In the genomic region with DNA sequence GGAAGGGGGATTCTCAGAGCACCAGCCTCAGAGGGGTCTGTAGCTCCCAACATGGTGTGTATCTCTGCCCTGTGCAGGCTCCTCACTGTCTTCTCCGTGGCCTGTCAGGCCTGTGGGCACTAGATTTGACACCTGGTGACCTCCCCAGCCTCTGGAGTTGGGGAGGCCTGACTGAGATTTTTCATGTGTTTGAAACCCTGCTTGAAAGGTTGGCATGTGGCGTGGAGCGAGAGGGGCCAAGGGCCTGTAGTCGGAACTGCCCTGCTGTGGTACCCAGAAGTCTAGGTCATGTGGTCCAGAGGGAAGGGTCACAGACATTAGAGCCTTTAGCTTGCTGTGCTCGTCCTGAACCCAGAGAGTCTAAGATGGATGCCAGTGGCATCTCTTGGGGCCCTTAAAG, we compare ENCODE assay signal across 32 mouse cellular contexts.
"Had no signal": no experiment of that assay in that cellular context is flagged by ENCODE, and none has a peak within 500 bp of the region (broad histone marks: within the 10 kb centered on the region; RNA-seq: fewer than 3 reads in every experiment).

No protein-coding gene starts in this region.

- H3K27ac ChIP-seq: limb, embryonic 10.5 days; limb, embryonic 12.5 days; limb, embryonic 13.5 days; liver, embryonic 12.5 days; liver, embryonic 13.5 days; liver, embryonic 14.5 days; liver, embryonic 15.5 days; lung, embryonic 15.5 days; macrophage; midbrain, embryonic 10.5 days; midbrain, embryonic 12.5 days; midbrain, embryonic 13.5 days; midbrain, embryonic 15.5 days; neural tube, embryonic 12.5 days had no signal

- H3K4me3 ChIP-seq: limb, embryonic 10.5 days; limb, embryonic 12.5 days; limb, embryonic 13.5 days; limb, embryonic 15.5 days; liver, embryonic 12.5 days; liver, embryonic 13.5 days; liver, embryonic 15.5 days; lung, embryonic 15.5 days; megakaryocyte, embryonic 14.5 days; midbrain, embryonic 10.5 days; midbrain, embryonic 12.5 days; midbrain, embryonic 13.5 days; midbrain, embryonic 15.5 days; myocyte; neural tube, embryonic 12.5 days had no signal

- DNase-seq: left cerebral cortex, postnatal 4 days; liver; liver, embryonic 13.5 days; liver, postnatal 0 days; lung, adult 18-20 months; lung, adult 2 months; lung, embryonic 14.5 days; lung, postnatal 10 days; lung, postnatal 14 days; lung, postnatal 36 days; lung, postnatal 4 days; midbrain, embryonic 14.5 days had no signal

- ATAC-seq: liver, embryonic 12.5 days; liver, postnatal 0 days; lung, postnatal 0 days; midbrain, embryonic 13.5 days; midbrain, embryonic 15.5 days; midbrain, embryonic 16.5 days had no signal

- H3K36me3 ChIP-seq: midbrain, embryonic 13.5 days; midbrain, embryonic 15.5 days had no signal

- H3K27me3 ChIP-seq: limb, embryonic 12.5 days; limb, embryonic 13.5 days; limb, embryonic 15.5 days; liver, embryonic 12.5 days; liver, embryonic 13.5 days; liver, embryonic 15.5 days; lung, embryonic 15.5 days; midbrain, embryonic 12.5 days; midbrain, embryonic 13.5 days; midbrain, embryonic 15.5 days; neural tube, embryonic 12.5 days had no signal

- H3K9ac ChIP-seq: limb, embryonic 12.5 days; limb, embryonic 13.5 days; limb, embryonic 15.5 days; liver, embryonic 12.5 days; liver, embryonic 13.5 days; liver, embryonic 14.5 days; liver, embryonic 15.5 days; liver, postnatal 0 days; lung, embryonic 14.5 days; lung, embryonic 15.5 days; midbrain, embryonic 12.5 days; midbrain, embryonic 13.5 days; midbrain, embryonic 15.5 days; neural tube, embryonic 12.5 days had no signal

- H3K4me2 ChIP-seq: limb, embryonic 12.5 days; limb, embryonic 13.5 days; limb, embryonic 15.5 days; liver, embryonic 11.5 days; liver, embryonic 12.5 days; liver, embryonic 13.5 days; liver, embryonic 15.5 days; lung, embryonic 14.5 days; lung, embryonic 15.5 days; midbrain, embryonic 11.5 days; midbrain, embryonic 12.5 days; midbrain, embryonic 13.5 days; midbrain, embryonic 15.5 days; neural tube, embryonic 12.5 days had no signal

- H3K9me3 ChIP-seq: limb, embryonic 10.5 days; limb, embryonic 12.5 days; limb, embryonic 13.5 days; limb, embryonic 15.5 days; liver, embryonic 12.5 days; liver, embryonic 13.5 days; liver, embryonic 15.5 days; lung, embryonic 15.5 days; megakaryocyte, embryonic 14.5 days; midbrain, embryonic 10.5 days; midbrain, embryonic 12.5 days; midbrain, embryonic 13.5 days; midbrain, embryonic 15.5 days; neural tube, embryonic 12.5 days had no signal
